Mouse (Mus musculus) cerebellum, adult 9-11 months (tissue): ENCODE results near the gene Sh3bgrl.
"Not testable (repeated sequence)": the region's sequence is repeated elsewhere in the genome, so short reads cannot be mapped to it uniquely, and the experiment has no call there.

Experiments
- DNase-seq: peaks from one replicate; pipeline ENCODE4 v3.0.0; 2022

Sh3bgrl gene

GRCm38 (mm10) chrX:109095245-109096242, at the start of gene Sh3bgrl:
Gene Sh3bgrl, plus strand, starts transcription at chrX:109095365.
- DNase-seq: peak; percentile 8

GRCm38 (mm10) chrX:109047773-109048172, 47.4 kb upstream of the Sh3bgrl start:
- DNase-seq: no peak

- DNase-seq: no peak
Measured at GRCm38 (mm10) chrX:109071719-109072118, 23.4 kb upstream of the Sh3bgrl start.

- DNase-seq: no peak
Measured at GRCm38 (mm10) chrX:109075716-109076115, 19.4 kb upstream of the Sh3bgrl start.

GRCm38 (mm10) chrX:109076355-109076754, 18.8 kb upstream of the Sh3bgrl start:
- DNase-seq: no peak

- DNase-seq: not testable (repeated sequence)
Measured at GRCm38 (mm10) chrX:109079354-109079753, 15.8 kb upstream of the Sh3bgrl start.

GRCm38 (mm10) chrX:109087073-109087472, 8.1 kb upstream of the Sh3bgrl start:
- no peak for DNase-seq

GRCm38 (mm10) chrX:109094800-109095199, 365 bp upstream of the Sh3bgrl start:
- DNase-seq: no peak

GRCm38 (mm10) chrX:109098511-109098910, 3.3 kb downstream of the Sh3bgrl start:
- no peak for DNase-seq

- no peak for DNase-seq
Measured at GRCm38 (mm10) chrX:109100441-109100840, 5.3 kb downstream of the Sh3bgrl start.

- no peak for DNase-seq
Measured at GRCm38 (mm10) chrX:109108117-109108805, 13.1 kb downstream of the Sh3bgrl start.

- DNase-seq: no peak
Measured at GRCm38 (mm10) chrX:109112885-109113284, 17.7 kb downstream of the Sh3bgrl start.

- no peak for DNase-seq
Measured at GRCm38 (mm10) chrX:109113401-109114280, 18.5 kb downstream of the Sh3bgrl start.

- no peak for DNase-seq
Measured at GRCm38 (mm10) chrX:109119829-109120826, 25.0 kb downstream of the Sh3bgrl start.

GRCm38 (mm10) chrX:109121161-109121560, 26.0 kb downstream of the Sh3bgrl start:
- DNase-seq: no peak

GRCm38 (mm10) chrX:109122670-109123069, 27.5 kb downstream of the Sh3bgrl start:
- DNase-seq: no peak

- no peak for DNase-seq
Measured at GRCm38 (mm10) chrX:109123762-109124161, 28.6 kb downstream of the Sh3bgrl start.

- no peak for DNase-seq
Measured at GRCm38 (mm10) chrX:109126847-109127246, 31.7 kb downstream of the Sh3bgrl start.

- no peak for DNase-seq
Measured at GRCm38 (mm10) chrX:109127551-109128088, 32.5 kb downstream of the Sh3bgrl start.

GRCm38 (mm10) chrX:109130066-109130465, 34.9 kb downstream of the Sh3bgrl start:
- DNase-seq: no peak

- DNase-seq: no peak
Measured at GRCm38 (mm10) chrX:109131834-109132233, 36.7 kb downstream of the Sh3bgrl start.
